Mouse (Mus musculus): ENCODE results near the gene Sash1.

Gene Sash1

DNA sequence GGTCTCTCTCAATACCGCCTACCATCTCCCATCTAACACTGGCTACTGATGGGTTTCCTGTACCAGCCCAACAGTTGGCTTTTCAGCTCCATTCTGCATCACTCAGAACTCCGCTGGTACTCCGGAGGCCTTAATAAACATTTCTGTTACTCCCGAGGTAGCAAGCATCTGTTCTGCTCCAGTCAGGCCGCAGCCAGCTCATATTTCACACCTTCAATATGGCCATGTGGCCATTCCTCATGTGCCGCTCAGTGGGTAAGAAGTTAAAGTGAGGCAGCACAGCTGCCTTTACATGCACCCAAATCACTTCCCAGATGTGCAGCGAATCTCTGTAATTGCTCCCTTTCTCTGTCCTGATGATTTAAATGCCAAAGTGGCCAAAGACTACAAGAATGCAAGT lies 32.5 kb downstream of the Sash1 start:
- DNase-seq (ENCODE audit: low read depth, low spot score) = no peak

DNA sequence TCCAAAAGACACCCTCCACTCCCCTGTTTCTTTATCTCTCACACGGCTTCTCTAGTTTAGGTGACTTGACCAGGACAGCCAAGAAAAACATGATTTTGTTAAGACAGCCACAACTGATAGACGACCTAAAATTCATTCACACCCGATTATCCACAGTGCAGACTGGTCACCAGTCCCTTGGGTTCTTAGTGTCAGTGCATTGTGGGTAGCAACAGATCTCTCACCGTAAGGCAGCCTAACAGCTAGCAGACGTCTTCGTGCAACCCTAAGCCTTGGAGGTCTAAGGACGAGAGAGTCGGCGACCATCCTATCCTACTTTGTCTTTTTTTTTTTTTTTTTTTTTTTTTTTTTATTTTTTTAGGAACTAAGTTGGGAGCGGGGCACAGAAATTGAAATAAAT lies 34.2 kb downstream of the Sash1 start:
- DNase-seq (ENCODE audit: low read depth, low spot score) = no peak

DNA sequence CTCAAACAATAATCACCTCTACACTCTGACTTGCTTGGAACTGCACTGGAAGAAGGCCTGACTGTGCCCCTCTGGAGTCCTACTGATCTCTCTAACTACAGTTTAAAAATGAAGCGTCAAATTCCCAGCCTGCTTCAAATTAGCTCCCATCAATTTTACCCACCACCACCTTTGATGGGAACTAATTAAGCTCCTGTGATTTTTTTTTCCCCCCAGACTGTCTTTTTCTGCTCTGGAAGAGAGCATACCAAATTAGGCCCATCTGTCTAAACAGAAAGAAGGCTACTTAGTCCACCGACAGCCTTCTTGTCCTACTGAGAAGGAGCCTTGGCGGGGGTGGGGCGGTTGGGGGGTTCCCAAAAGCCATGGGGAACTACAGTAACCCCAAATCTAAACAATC lies 37.9 kb downstream of the Sash1 start:
- DNase-seq (ENCODE audit: low read depth, low spot score) = no peak

DNA sequence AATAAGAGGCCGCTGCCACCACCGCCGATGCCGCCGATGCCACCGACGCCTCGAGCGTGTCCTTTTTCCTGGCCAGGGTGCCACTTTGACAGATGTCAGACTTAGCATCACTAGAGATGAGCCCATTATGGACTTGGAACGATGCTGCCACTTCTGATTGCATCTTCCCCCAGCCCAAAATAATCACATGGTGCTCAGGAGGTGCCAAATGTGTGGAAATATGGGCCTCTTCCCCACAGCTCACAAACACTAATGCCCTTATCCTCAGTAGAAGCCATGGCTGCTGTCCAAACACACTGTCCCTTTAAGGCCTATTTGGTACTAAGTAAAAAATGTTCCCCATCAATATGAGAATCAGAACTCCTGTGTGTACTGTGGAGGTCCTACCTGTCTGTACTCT lies 39.6 kb downstream of the Sash1 start:
- DNase-seq (ENCODE audit: low read depth, low spot score) = no peak

DNA sequence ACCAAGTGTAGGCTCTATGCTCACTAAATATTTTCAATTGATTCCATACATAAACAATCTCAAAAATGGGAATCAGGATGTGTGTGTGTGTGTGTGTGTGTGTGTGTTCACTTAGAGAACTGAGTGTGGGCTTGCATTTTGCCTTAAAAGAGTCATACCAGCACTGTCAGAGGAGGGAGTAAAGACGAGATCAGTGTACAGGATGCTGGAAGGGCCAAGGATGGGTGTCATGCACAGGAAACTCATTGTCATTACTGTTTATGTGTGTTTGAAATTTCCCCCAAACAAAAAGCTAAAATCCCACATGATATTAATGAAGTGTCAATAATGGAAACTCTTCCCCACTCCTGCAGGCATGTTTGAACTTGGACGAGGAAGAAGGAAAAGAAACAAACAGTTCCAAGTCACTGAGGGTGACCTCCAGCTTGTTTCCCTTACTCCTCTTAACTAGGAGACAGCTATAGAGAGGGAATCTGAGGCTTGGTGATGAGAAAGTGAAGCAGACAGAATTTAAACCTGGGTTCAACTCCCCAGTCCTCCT lies 40.6 kb downstream of the Sash1 start:
- DNase-seq (ENCODE audit: low read depth, low spot score) = no peak

DNA sequence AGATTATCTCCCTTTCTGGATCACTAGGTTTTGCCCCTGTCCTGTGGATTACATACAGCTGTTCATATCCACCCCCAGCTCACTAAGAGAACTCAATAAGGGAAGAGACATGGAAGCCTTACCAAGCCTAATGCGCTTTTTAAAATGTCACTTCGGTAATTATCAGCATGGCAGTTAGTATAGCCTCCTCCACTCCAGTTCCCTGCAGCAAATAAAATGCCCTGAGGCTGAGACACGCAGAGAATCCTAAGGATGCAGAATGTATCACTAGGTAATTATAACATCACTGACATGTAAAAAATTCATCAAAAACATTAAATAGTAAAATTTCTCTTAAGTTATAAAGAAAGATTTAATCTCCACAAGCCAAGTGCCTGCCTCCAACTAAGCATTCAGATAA lies 45.9 kb downstream of the Sash1 start:
- DNase-seq (ENCODE audit: low read depth, low spot score) = no peak

DNA sequence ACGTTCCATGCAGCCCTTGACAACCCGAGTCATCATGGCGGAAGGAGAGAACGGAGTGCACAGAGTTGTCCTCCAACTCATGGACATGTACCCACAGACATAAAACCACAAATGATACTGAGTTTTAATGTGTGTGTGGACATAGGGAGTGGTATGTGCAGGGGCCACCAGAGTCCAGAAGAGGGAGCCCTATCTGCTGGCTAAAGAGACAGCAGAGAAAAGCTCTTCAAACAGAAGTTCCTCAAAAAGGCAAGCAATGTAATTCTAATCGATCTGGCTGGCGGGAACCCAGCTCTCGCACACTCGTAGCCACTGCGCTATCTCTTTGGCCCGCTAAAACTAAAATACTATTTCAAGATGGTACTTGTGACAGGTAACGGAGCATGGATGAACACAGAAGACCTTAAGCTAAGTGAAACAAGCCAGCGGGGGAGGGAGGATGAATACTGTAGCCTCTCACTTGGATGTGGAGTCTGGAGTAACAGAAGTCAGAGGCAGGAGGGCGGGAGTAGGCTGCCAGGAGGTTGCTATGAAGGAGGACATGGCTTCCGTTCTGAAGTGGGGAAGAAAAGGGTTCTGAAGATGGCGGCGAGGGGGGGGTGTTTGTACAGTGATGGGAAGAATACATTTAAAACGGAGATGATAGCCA lies 51.9 kb downstream of the Sash1 start:
- DNase-seq (ENCODE audit: low read depth, low spot score) = no peak

DNA sequence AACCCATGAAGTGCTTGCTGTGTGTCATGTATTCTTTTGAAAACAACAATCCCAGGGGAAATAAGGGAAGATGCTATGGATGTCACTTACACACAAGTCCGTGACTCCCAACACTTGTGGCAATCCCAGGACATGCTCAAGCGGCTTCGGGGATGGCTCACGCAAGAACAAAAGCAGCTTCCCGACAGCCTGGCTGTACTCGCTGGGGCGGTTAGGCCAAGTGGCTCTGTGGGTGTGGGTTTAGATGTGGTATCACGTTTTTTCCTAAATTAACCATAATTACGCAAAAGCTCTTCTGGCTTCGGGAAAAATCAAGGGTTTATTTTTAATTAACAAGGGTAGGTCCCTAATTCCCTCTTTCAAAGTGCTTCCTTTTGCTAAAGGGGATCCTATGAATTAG lies 59.6 kb downstream of the Sash1 start:
- no peak for DNase-seq (ENCODE audit: low read depth, low spot score)

DNA sequence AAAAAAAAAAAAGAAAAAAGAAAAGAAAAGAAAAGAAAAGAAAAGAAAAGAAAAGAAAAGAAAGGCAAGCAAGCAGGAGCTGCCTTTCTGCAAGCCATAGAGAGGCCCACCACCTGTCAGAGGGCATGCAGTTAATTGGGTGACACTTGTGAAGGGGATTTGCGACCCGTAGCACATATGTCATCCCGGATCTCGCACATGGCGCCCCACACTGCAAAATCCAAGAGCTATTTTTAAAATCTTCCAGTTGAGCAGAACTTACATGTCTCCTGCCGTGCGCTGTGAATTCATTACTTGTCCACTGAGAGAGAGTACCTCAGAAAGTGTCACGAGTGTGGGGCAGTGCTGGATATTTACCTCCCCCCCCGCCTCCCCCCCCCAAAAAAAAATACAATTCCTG lies 60.0 kb downstream of the Sash1 start:
- DNase-seq (ENCODE audit: low read depth, low spot score) = no peak

DNA sequence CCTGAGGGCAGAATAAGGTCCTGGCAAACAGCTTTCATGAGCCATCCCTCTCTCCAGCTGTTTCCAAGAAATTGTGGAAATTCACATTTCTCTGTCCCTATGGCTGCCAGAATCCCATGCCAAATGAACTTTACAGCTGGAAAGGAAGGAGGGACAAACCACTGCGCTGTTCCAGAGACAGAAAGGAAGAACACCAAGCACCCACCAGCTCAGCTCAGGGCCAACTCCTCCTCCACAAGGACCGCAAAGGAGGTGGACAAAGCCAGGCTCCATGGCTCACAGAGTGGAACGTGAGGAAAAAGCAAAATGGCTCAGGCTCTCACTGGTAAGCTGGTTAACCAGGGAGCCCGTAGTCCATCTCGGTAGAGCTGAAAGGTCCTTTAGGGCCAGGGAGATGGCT lies 67.8 kb downstream of the Sash1 start:
- DNase-seq (ENCODE audit: low read depth, low spot score) = no peak

DNA sequence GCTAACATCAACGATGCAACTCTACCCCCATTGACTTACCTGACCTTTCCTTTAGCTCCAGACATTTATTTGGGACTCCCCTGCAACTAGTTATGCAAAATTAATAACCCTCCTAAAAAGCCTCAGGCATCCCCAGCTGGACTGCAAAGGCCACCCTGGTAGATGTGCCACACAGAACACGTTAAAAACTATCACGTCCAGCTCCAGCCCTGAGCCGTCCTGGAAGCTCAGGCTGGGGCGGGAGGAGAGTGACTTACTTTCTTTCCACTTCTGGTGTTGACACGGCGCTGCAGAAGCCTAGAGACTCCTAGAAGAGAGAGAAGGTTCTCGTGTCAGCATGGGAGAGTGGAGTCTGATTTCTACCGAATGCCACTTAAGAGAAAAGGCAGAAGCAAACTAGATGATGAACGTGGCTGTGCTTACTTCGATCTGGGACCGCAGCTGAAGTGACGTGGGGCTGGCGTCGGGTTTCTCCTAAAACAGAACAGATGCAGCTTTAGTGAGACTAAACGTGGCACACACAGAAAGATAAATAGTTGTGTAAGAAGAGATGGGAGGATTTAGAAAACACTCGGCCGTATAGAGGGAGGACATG lies 71.8 kb downstream of the Sash1 start:
- no peak for DNase-seq (ENCODE audit: low read depth, low spot score)

DNA sequence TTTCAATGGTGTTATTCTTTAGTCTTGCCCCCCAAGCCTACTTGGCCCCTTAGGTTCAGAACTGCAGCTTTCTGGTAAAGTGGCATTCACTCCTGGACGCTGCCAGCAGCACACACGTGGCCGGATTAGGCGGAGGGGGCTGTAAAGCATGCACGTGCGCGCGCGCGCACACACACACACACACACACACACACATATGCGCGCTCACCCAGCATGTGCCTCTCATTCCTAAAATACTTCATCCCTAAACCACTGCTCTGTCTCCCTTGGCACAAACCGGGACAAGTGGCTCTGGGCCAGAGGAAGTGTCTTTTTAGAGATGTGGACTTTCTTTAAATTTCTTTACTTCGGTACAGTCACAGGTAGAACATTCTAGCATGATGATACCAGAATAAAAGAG lies 72.6 kb downstream of the Sash1 start:
- DNase-seq (ENCODE audit: low read depth, low spot score) = no peak

DNA sequence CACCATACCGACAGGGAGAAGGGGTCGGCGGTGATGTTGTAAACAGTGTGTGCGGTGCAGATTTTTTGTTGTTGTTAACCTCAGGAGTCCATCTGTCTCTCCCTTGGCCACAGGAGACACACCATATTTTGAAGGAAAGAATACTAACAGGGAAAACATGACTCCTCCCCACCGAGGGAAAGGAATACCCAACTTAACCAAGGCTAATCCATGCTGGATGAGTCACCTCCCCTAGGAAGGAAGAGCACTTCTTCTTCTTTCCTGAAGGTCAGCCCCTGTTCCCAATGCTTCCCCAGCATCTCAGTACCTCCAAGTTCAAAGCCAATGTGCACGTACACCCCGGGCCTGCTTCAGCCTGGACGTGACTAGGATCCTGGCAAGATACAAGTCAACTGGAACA lies 73.1 kb downstream of the Sash1 start:
- DNase-seq (ENCODE audit: low read depth, low spot score) = no peak

DNA sequence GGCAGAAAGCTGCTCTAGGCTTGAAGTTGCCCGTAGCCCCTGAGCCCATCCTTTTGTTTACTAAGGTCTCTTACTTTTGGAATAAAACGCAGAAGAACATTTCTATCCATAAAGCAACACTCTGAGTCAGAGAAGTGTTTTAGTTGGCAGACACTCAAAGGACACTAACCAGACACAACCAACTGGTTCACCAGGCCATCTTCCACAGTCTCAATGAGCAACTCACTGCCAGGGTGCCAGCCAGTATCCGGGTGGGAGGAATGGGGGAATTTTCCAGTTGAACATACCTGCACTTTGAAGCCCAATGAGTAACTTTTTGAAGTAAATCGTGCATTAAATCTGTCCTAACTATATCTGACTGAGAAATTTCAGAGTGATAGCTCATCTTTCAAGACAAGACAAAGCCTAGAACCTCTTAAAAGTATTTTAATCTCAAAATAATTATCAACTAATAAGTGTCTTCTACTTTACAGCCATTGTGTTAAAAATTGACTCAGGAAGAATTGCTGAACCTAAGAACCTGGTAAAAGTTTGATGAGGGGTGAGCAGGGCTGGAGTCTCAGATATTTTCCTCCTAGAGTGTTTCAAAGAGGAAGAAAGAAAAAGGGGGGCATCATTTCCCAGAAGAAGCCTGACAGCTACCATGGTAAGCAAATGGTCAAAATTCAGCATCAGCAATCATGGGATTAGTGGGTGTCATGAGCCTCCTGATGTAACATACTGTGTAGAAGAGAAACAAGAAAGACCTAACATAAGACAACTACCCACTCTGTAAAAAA lies 74.4 kb downstream of the Sash1 start:
- DNase-seq (ENCODE audit: low read depth, low spot score) = no peak

DNA sequence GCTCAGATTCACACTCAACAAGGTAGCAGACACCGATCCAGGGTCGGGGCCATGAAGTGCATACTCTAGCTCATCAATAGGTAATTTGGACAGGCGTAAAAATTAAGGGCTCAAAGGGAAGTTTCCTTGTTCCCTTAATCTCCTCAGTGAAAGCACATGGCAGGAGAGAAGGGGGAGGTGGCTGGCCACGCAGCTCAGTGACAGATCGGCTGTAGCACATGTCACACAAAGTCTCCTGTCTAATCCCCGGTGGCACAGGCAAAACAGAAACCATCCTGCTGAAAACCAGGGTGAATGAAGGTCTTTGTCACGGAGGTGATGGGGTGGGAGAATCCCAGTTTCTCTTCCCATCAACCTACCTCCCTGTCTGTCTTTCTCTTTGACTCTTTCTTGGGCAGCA lies 75.4 kb downstream of the Sash1 start:
- no peak for DNase-seq (ENCODE audit: low read depth, low spot score)

DNA sequence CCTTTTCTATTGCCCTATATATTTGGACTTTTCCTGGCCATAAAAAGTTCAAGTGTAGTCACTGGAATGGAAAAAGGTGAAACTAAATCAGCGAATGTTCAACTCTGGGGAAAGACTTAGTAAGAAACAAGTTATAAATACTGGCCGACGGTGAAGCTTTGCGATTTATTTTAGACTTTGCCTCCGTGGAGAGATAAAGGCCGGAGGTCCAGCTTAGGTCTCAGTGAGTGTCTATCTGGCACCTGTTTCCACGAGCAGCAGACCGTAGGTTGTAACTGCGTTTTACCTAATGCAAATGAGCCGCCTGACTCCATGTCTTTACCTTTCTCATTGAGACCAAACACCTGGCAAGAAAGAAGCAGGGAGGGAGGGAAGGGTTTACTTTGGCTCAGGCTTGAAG lies 77.5 kb downstream of the Sash1 start:
- no peak for DNase-seq (ENCODE audit: low read depth, low spot score)

DNA sequence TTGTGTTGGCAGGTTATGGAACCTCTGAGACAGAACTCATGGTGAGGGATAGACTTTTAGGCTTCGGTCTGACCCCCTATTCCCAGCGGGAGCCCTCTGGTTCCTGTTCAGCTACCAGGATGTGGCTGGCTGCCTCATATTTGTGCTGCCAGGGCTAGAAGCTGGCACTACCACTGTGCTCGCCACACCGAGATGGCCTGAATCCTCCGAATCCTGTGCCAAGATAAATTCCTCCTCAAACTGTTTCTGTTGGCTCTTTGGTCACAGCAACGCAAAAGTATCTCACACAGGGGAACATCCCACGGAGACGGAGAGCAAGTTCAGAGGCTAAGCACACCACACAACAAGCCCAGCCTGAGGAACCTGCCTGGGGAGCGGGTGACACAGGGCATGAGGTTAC lies 78.3 kb downstream of the Sash1 start:
- DNase-seq (ENCODE audit: low read depth, low spot score) = no peak

DNA sequence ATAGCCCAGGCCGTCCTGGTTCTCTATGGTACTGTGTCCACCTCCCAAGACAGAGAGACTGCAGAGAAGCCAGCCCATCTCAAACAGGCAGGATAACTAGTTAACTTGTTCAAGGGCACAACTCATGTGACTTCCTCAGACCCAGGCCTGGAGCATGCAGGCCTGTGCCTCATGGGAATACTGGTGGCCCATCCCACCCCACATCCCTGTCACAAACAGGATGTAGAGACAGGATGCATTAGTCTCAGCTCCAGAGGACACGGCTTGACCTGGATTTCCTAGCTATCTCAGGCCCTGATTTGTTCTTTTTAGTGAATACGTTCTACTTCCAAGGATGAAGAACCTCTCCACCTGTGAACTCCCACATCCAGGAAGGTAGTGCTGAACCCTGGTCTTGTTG lies 80.5 kb downstream of the Sash1 start:
- no peak for DNase-seq (ENCODE audit: low read depth, low spot score)

DNA sequence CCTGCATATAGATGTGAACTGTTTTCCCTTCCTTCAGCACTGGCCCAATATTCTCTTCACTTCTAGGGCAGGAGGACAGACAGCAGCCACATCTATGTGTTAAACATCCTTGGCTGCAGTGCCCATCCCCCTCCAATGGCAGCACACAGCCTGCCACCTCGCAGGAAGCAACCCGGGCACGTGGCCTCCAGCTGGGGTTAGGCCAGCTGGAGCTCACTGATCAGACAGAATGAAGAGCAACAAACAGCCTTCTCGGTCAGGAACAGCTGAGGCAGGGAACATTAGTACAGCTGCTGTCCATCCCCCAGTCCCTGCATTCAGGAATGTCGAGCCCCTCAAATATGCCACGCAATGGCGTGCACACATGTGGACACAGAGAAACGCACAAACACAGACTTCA lies 81.6 kb downstream of the Sash1 start:
- no peak for DNase-seq (ENCODE audit: low read depth, low spot score)

DNA sequence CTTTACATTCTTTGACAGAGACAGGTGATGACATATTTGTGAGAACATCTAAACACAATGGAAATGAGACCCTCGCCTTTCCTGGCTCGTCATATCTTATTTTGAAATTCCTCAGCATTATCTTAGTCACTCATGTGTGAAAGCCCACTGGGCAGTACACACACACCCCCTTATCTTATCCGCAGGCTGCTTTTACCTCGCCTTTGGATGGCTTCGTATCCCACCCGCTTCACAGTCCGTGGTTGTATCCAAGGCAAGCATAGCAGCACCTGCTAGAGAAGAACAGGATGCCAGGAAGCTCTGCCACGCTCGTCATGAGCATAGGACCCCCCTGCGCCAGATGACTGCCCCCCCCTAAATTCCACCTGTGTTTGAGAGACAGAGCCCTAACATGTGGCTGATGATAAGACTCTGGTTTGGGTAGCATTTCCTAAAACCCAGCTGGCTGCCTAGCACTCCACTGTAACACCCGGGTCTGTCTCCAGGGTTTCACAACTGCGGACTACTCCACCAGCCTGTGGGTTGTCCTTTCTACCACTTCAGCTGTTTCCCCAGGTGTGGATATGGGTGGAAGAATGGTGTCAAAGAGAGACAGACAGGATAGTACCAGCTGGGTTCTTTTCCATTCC lies 84.0 kb downstream of the Sash1 start:
- DNase-seq (ENCODE audit: low read depth, low spot score) = no peak

DNA sequence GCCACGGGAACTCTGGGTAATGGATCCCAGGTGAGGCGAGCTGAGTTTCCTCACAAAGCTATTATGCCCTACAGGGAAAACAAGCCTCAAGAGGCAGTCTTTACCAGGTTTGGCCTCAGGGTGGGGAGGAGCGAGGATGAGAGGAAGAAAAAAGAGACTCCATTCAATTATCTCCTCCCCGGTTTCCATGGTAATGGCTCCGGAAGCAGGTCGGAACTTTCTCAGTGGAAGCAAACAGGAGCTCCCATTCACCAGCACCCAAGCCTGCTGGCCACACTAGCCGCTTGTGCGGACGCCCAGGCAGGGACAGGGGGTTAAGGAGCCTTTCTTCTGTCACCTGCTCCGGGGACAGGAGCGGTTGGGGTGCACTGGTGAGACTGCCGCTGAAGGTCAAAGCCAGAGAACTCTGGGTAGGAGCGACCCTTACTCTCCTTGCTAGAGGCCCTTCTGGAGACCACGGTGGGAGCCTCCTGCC lies 84.7 kb downstream of the Sash1 start:
- no peak for DNase-seq (ENCODE audit: low read depth, low spot score)

DNA sequence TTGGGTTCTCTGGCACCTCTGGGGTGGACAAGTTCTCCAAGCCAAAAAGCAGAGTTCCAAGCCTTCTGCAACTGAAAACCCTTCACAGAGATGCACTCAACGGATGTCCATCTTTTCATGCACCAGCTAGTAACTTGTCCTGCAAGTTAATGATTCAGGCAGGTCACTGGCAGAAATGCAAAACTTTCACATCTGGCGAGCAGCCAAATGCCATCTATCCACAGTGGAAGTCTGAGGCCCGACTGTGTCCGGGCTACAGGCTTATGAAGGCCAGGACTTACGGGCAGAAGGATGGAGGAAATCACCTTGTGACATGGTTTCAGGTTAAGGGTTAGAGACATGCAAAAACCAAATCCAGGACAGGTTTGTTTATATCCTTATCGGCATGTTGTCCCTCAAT lies 88.0 kb downstream of the Sash1 start:
- no peak for DNase-seq (ENCODE audit: low read depth, low spot score)
